Mouse (Mus musculus): Measurements from ENCODE around the gene Slc25a35.

- TF ChIP-seq POLR2A (IDR thresholded peaks at IDR 0.05; ENCODE audit: borderline replicate concordance, insufficient read depth, low read length) = no peak
- no peak for TF ChIP-seq CTCF (IDR thresholded peaks at IDR 0.05; ENCODE audit: borderline replicate concordance, insufficient read depth, low read depth, low read length)
Observed at GRCm38 (mm10) chr11:68929947-68930346, 38.0 kb upstream of the Slc25a35 start.
